Mouse (Mus musculus) MEL (cell line): Measurements from ENCODE around the gene Sipa1l3. TPM values are rescaled to one million over a fixed set of nuclear protein-coding genes. Genes with fewer than 3 reads are reported as not detected.

Experiments used
- DNase-seq: peaks from one replicate; pipeline ENCODE4 v3.0.0; 2011; ENCODE audit warnings: low read depth, low spot score
- H3K27ac ChIP-seq: 2 replicates; pipeline ENCODE4 v1.5.1; 2012; ENCODE audit warnings: low read depth, mild to moderate bottlenecking, control low read depth, low read length, moderate library complexity; ENCODE audit not compliant: control insufficient read depth
- H3K27me3 ChIP-seq, 2 experiments: fragments of 150-350 bp in 1 of 2; sonication (generic) in 1 of 2; 2 replicates each; pipeline ENCODE4 v1.6.1; 2012; ENCODE audit warnings: low read length in 2 of 2, mild to moderate bottlenecking in 2 of 2, improper control_type of control experiment in 1 of 2, moderate library complexity in 1 of 2; ENCODE audit not compliant: insufficient read depth in 2 of 2, control insufficient read depth in 1 of 2
- H3K36me3 ChIP-seq, 2 experiments: 2 replicates each; pipeline ENCODE4 v1.6.1; 2012 to 2014; ENCODE audit warnings: low read length in 2 of 2, improper control_type of control experiment in 1 of 2, inconsistent platforms in 1 of 2, mild to moderate bottlenecking in 1 of 2; ENCODE audit not compliant: insufficient read depth in 2 of 2, control insufficient read depth in 1 of 2
- H3K4me1 ChIP-seq, 2 experiments: fragments of 150-350 bp in 1 of 2; sonication (generic) in 1 of 2; 2 replicates each; pipeline ENCODE4 v1.6.1; 2012; ENCODE audit warnings: low read length in 2 of 2, improper control_type of control experiment in 1 of 2, mild to moderate bottlenecking in 1 of 2; ENCODE audit not compliant: insufficient read depth in 2 of 2, control insufficient read depth in 1 of 2
- H3K4me3 ChIP-seq, 2 experiments: fragments of 150-350 bp in 1 of 2; sonication (generic) in 1 of 2; 2 replicates each; pipeline ENCODE4 v1.5.1; 2012; ENCODE audit warnings: low read depth in 2 of 2, low read length in 2 of 2, mild to moderate bottlenecking in 2 of 2, moderate library complexity in 2 of 2, control low read depth in 1 of 2, improper control_type of control experiment in 1 of 2; ENCODE audit not compliant: control insufficient read depth in 1 of 2, insufficient read depth in 1 of 2
- H3K79me2 ChIP-seq: 2 replicates; pipeline ENCODE4 v1.6.1; 2012; ENCODE audit warnings: mild to moderate bottlenecking, low read length, moderate library complexity; ENCODE audit not compliant: control insufficient read depth, poor library complexity, insufficient read depth
- H3K9ac ChIP-seq: 2 replicates; pipeline ENCODE4 v1.6.1; 2012; ENCODE audit warnings: low read depth, mild to moderate bottlenecking, control low read depth, low read length, moderate library complexity; ENCODE audit not compliant: control insufficient read depth, poor library complexity, severe bottlenecking
- H3K9me3 ChIP-seq: fragments of 150-350 bp; sonication (generic); replicated peaks from 2 replicates; pipeline ENCODE4 v1.6.1; 2012; ENCODE audit warnings: mild to moderate bottlenecking, low read length, improper control_type of control experiment, moderate library complexity; ENCODE audit not compliant: insufficient read depth
- BHLHE40 ChIP-seq: IDR thresholded peaks from 2 replicates; pipeline ENCODE4 v1.6.1; 2012; ENCODE audit warnings: low read depth, mild to moderate bottlenecking, inconsistent platforms, low read length, improper control_type of control experiment, borderline replicate concordance
- CHD1 ChIP-seq: IDR thresholded peaks from 2 replicates; pipeline ENCODE4 v1.6.1; 2012; ENCODE audit warnings: low read depth, mild to moderate bottlenecking, inconsistent platforms, low read length, improper control_type of control experiment
- CTCF ChIP-seq, 3 experiments: IDR thresholded peaks in 2 of 3; conservative IDR thresholded peaks in 1 of 3; 2 replicates each; pipeline ENCODE4 v1.5.1; 2011 to 2012; ENCODE audit warnings: low read length in 3 of 3, low read depth in 2 of 3, mild to moderate bottlenecking in 2 of 3, improper control_type of control experiment in 1 of 3, inconsistent platforms in 1 of 3, mixed read lengths in 1 of 3, moderate library complexity in 1 of 3; ENCODE audit not compliant: control insufficient read depth in 1 of 3, insufficient read depth in 1 of 3, poor library complexity in 1 of 3, severe bottlenecking in 1 of 3
- E2F4 ChIP-seq: IDR thresholded peaks from 2 replicates; pipeline ENCODE4 v1.6.1; 2011; ENCODE audit warnings: low read depth, low read length, improper control_type of control experiment, borderline replicate concordance
- ELF1 ChIP-seq: IDR thresholded peaks from 2 replicates; pipeline ENCODE4 v1.6.1; 2014; ENCODE audit warnings: low read depth, mild to moderate bottlenecking, inconsistent platforms, low read length, improper control_type of control experiment, moderate library complexity
- EP300 ChIP-seq, 2 experiments: IDR thresholded peaks; 2 replicates each; pipeline ENCODE4 v1.6.1; 2011; ENCODE audit warnings: improper control_type of control experiment in 2 of 2, low read length in 2 of 2, low read depth in 1 of 2, mild to moderate bottlenecking in 1 of 2
- ETS1 ChIP-seq: IDR thresholded peaks from 2 replicates; pipeline ENCODE4 v1.6.1; 2012; ENCODE audit warnings: low read depth, mild to moderate bottlenecking, inconsistent platforms, low read length, improper control_type of control experiment, moderate library complexity
- GABPA ChIP-seq: IDR thresholded peaks from 2 replicates; pipeline ENCODE4 v1.6.1; 2012; ENCODE audit warnings: low read depth, mild to moderate bottlenecking, inconsistent platforms, low read length, improper control_type of control experiment, moderate library complexity
- GATA1 ChIP-seq: IDR thresholded peaks from 2 replicates; pipeline ENCODE4 v1.6.1; 2011; ENCODE audit warnings: low read depth, low read length, improper control_type of control experiment
- HCFC1 ChIP-seq: IDR thresholded peaks from 2 replicates; pipeline ENCODE4 v1.6.1; 2012; ENCODE audit warnings: low read depth, mild to moderate bottlenecking, inconsistent platforms, low read length, improper control_type of control experiment, moderate library complexity
- JUND ChIP-seq: IDR thresholded peaks from 2 replicates; pipeline ENCODE4 v1.6.1; 2011; ENCODE audit warnings: low read depth, mild to moderate bottlenecking, improper control_type of control experiment, low read length
- MAZ ChIP-seq: IDR thresholded peaks from 2 replicates; pipeline ENCODE4 v1.6.1; 2012; ENCODE audit warnings: low read depth, mild to moderate bottlenecking, inconsistent platforms, low read length, improper control_type of control experiment
- MEF2A ChIP-seq: IDR thresholded peaks from 2 replicates; pipeline ENCODE4 v1.6.1; 2014; ENCODE audit warnings: low read depth, mild to moderate bottlenecking, inconsistent platforms, low read length, improper control_type of control experiment; ENCODE audit not compliant: poor library complexity, insufficient replicate concordance, severe bottlenecking; ENCODE audit errors: extremely low read depth
- MXI1 ChIP-seq: IDR thresholded peaks from 2 replicates; pipeline ENCODE4 v1.6.1; 2011; ENCODE audit warnings: mild to moderate bottlenecking, low read depth, low read length, improper control_type of control experiment
- MYB ChIP-seq: IDR thresholded peaks from 2 replicates; pipeline ENCODE4 v1.6.1; 2011; ENCODE audit warnings: mild to moderate bottlenecking, low read depth, low read length, improper control_type of control experiment
- NELFE ChIP-seq: IDR thresholded peaks from 2 replicates; pipeline ENCODE4 v1.6.1; 2011; ENCODE audit warnings: low read depth, low read length, improper control_type of control experiment
- NRF1 ChIP-seq: IDR thresholded peaks from 2 replicates; pipeline ENCODE4 v1.6.1; 2014; ENCODE audit warnings: low read depth, mild to moderate bottlenecking, inconsistent platforms, low read length, improper control_type of control experiment, moderate library complexity; ENCODE audit not compliant: poor library complexity, insufficient read depth, severe bottlenecking
- POLR2AphosphoS2 ChIP-seq: IDR thresholded peaks from 2 replicates; pipeline ENCODE4 v1.6.1; 2011; ENCODE audit warnings: low read length, improper control_type of control experiment
- POLR2AphosphoS5 ChIP-seq: IDR thresholded peaks from 2 replicates; pipeline ENCODE4 v1.6.1; 2012; ENCODE audit warnings: low read depth, borderline replicate concordance, mild to moderate bottlenecking, inconsistent platforms, low read length, moderate library complexity, mixed read lengths
- RAD21 ChIP-seq: IDR thresholded peaks from 2 replicates; pipeline ENCODE4 v1.6.1; 2011; ENCODE audit warnings: mild to moderate bottlenecking, low read depth, low read length, improper control_type of control experiment
- RCOR1 ChIP-seq: IDR thresholded peaks from 2 replicates; pipeline ENCODE4 v1.6.1; 2012; ENCODE audit warnings: low read depth, mild to moderate bottlenecking, inconsistent platforms, low read length, improper control_type of control experiment
- SIN3A ChIP-seq: IDR thresholded peaks from 2 replicates; pipeline ENCODE4 v1.6.1; 2012; ENCODE audit warnings: low read length, improper control_type of control experiment, inconsistent platforms
- SMC3 ChIP-seq: IDR thresholded peaks from 2 replicates; pipeline ENCODE4 v1.6.1; 2011; ENCODE audit warnings: low read depth, low read length, improper control_type of control experiment
- TBP ChIP-seq: IDR thresholded peaks from 2 replicates; pipeline ENCODE4 v1.8.0; 2011; ENCODE audit warnings: low read depth, low read length, improper control_type of control experiment
- USF2 ChIP-seq, 2 experiments: IDR thresholded peaks; 2 replicates each; pipeline ENCODE4 v1.6.1; 2011 to 2012; ENCODE audit warnings: improper control_type of control experiment in 2 of 2, low read length in 2 of 2, borderline replicate concordance in 1 of 2, inconsistent platforms in 1 of 2, low read depth in 1 of 2, mild to moderate bottlenecking in 1 of 2; ENCODE audit not compliant: insufficient read depth in 1 of 2
- ZC3H11A ChIP-seq: IDR thresholded peaks from 2 replicates; pipeline ENCODE4 v1.6.1; 2012; ENCODE audit warnings: low read depth, mild to moderate bottlenecking, inconsistent platforms, low read length, improper control_type of control experiment
- ZKSCAN1 ChIP-seq: IDR thresholded peaks from 2 replicates; pipeline ENCODE4 v1.6.1; 2012; ENCODE audit warnings: low read depth, mild to moderate bottlenecking, inconsistent platforms, low read length, improper control_type of control experiment, moderate library complexity
- polyA plus RNA-seq, 2 experiments: library from polyadenylated mRNA; stranded (reverse) in 1 of 2; unstranded in 1 of 2; fragments of >175 nt in 1 of 2; fragments of >200 nt in 1 of 2; gene quantifications; 2 replicates each; pipeline versions ENCODE4 v1.2.1 to v1.2.4; 2012; ENCODE audit warnings: low replicate concordance in 2 of 2, low read depth in 1 of 2; ENCODE audit not compliant: insufficient read length in 2 of 2, insufficient read depth in 1 of 2, missing spikeins in 1 of 2
- total RNA-seq: library from RNA; depleted of rRNA; stranded (reverse); fragments of 300-350 nt; gene quantifications from 2 replicates; pipeline ENCODE4 v1.2.3, GENCODE M21; 2012

Gene Sipa1l3
- total and polyA plus RNA-seq, 3 experiments, result 14.9 to 49.4 TPM; not detected in 1

DNA sequence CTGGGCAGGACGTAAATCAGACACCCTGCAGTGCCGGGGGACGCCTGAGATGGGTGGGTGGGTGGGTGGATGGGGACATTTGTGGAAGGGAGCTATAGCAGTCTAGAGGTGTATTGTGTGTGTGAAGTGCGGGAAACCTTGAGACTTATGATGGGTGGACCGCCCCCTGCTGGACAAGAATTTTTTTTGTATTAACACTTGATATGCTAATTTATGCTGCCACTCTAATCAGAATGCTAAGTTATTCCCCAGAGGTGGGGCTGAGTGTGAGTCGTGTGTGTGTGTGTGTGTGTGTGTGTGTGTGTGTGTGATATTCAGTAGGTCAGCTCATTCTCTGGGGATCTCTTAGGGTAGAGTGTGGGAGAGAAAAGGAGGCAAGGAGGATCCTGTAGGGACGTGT is 211.8 kb downstream of the Sipa1l3 start (continued):
- TF ChIP-seq ELF1, result no peak
- 0 out of 2 replicates have a peak, but pooled peaks have one; percentile 5 for TF ChIP-seq GATA1
- TF ChIP-seq POLR2AphosphoS5, result no peak
- TF ChIP-seq NRF1, result no peak
- TF ChIP-seq RCOR1, result no peak
- TF ChIP-seq ZC3H11A, result no peak

- peaks cover 8 to 11% of the 10 kb centered on the region in 2 experiments for H3K4me1 ChIP-seq
- TF ChIP-seq JUND, result no peak
- TF ChIP-seq MXI1, result no peak
- TF ChIP-seq GABPA, result no peak
- no peak for TF ChIP-seq HCFC1
- no peak for TF ChIP-seq NRF1
- TF ChIP-seq NELFE, result no peak
- no peak for TF ChIP-seq EP300 (IDR thresholded peaks at IDR 0.05; ENCODE audit: low read depth in 1 of 2, low read length in 2 of 2)
- no peak for TF ChIP-seq SMC3
- no peak for TF ChIP-seq BHLHE40
- H3K79me2 ChIP-seq, result no peaks in the 10 kb centered on the region; the same call in none of the 2 replicates
- H3K9me3 ChIP-seq, result no peaks in the 10 kb centered on the region
- no peaks in the 10 kb centered on the region for H3K27me3 ChIP-seq
- H3K27ac ChIP-seq, result no peak overlapping the region
- H3K36me3 ChIP-seq, result peaks cover 0 to 8% of the 10 kb centered on the region in 2 experiments; a peak in 2 of 4 replicates
- H3K9ac ChIP-seq, result no peak overlapping the region
- DNase-seq, result no peak
- H3K4me3 ChIP-seq, result no peak overlapping the region
Observed at GRCm38 (mm10) chr7:29306108-29306507, 212.3 kb downstream of the Sipa1l3 start.

GRCm38 (mm10) chr7:29305263-29305988 is 213.0 kb downstream of the Sipa1l3 start:
- no peaks in the 10 kb centered on the region for H3K27me3 ChIP-seq

More at GRCm38 (mm10) chr7:29305263-29305988, 213.0 kb downstream of the Sipa1l3 start:
- Histone ChIP-seq H3K9ac (peak overlapping the region; percentile 30), H3K36me3 (peaks cover 0 to 8% of the 10 kb centered on the region in 2 experiments; a peak in 2 of 4 replicates), H3K4me3 (no peak overlapping the region), H3K27ac (no peak overlapping the region), H3K9me3 (no peaks in the 10 kb centered on the region), H3K4me1 (peaks cover 8 to 11% of the 10 kb centered on the region in 2 experiments), H3K79me2 (no peaks in the 10 kb centered on the region; the same call in none of the 2 replicates)
- no peak for DNase-seq
- TF ChIP-seq E2F4 (no peak), ZKSCAN1 (no peak), CHD1 (no peak), ETS1 (no peak), RAD21 (no peak), POLR2AphosphoS2 (no peak), MAZ (no peak), CTCF (IDR thresholded peaks at IDR 0.05 in 2 of 3, conservative IDR thresholded peaks at IDR 0.05 in 1 of 3; ENCODE audit: control insufficient read depth in 1 of 3, insufficient read depth in 1 of 3, low read depth in 2 of 3, low read length in 3 of 3, poor library complexity in 1 of 3, severe bottlenecking in 1 of 3) (no peak), NELFE (no peak), HCFC1 (no peak), NRF1 (no peak), ELF1 (no peak), MYB (no peak), MEF2A (no peak), TBP (no peak), USF2 (IDR thresholded peaks at IDR 0.05; ENCODE audit: borderline replicate concordance in 1 of 2, insufficient read depth in 1 of 2, low read depth in 1 of 2, low read length in 2 of 2) (no peak), SMC3 (no peak), SIN3A (no peak), GATA1 (no peak), BHLHE40 (no peak)
